Mouse (Mus musculus) 416B (cell line): Measurements from ENCODE around the gene Sec24a.

Experiments used
- DNase-seq: peaks from one replicate; pipeline ENCODE4 v3.0.0; 2011; ENCODE audit warnings: low read depth

Gene Sec24a

DNA sequence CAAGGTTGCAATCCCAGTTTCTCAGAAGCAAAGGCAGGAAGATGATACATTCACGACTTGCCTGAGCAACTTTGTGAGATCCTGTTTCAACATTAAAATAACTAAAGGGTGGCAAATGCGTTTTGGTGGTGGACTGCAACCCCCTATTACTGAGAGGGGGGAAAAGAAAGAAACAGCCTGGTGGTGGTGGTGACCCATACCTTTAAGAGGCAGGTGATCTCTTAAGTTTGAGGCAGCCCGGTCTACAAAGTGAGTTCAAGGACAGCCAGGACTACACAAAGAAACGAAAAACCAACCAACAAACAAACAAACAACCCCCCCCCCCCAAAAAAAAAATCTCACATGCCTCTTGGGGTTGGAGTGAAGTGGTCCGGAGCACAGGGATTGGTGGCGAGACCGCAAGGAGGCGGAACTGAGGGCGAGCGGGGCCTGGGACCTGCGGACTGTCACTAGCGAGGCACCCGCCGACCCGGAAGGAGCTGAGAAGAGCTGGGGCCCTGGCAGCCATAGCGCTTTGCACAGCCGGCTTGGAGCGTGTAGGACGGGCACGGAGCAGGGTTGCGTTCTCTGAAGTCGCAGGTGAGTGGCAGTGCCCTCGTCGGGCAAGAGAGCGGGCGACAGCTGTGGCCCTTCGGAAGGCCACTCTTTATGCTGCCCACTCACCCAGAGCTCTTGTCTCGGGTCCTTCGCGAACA, at the start of gene Sec24a, which contains the start of gene Sar1b:
Gene Sec24a, minus strand, starts transcription at position 422 of the 695 bp plus-strand sequence.
Gene Sar1b, plus strand, starts transcription at position 475 of the 695 bp plus-strand sequence.
- peak; percentile 89 for DNase-seq

DNA sequence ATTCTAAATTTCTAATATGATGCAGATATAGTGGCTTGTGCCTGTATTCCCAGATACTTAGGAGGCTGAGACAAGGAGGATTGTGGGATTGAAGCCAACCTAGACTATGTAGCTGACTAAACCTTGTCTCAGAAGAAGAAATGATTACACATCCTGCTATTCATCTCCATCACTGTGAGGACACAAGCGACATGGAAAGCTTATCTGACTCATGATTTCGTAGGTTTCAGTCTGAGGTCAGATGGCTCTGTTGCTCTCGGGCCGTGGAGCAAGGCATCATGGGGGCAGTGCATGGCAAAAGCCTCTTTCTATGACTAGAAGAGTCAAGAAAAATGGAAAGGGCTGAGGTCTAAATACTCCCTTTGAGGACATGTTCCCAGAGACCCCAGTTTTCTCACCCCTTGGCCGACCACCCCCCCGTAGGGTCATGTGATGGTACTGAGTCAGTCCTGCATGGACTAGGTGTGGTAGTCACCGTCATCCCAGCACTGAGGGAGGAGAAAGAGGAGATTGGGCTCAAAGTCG, 48.6 kb upstream of the Sec24a start:
- peak; percentile 54 for DNase-seq

DNA sequence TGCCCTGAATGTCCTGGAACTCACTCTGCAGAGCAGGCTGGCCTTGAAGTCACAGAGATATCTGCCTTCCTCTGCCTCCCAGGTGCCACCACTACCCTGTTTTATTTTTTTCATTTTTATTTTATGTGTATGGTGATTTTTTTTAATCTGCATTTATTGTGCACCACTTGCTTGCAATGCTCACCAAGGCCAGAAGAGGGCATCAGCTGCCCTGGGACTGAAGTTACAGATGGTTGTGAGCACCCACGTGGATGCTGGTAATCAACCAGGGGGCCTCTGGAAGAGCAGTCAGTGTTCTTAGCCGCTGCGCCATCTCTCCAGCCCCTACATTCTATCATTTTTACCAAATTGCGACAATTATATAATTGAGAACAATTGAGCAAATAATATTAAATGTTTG, 47.8 kb upstream of the Sec24a start:
- peak; percentile 50 for DNase-seq

DNA sequence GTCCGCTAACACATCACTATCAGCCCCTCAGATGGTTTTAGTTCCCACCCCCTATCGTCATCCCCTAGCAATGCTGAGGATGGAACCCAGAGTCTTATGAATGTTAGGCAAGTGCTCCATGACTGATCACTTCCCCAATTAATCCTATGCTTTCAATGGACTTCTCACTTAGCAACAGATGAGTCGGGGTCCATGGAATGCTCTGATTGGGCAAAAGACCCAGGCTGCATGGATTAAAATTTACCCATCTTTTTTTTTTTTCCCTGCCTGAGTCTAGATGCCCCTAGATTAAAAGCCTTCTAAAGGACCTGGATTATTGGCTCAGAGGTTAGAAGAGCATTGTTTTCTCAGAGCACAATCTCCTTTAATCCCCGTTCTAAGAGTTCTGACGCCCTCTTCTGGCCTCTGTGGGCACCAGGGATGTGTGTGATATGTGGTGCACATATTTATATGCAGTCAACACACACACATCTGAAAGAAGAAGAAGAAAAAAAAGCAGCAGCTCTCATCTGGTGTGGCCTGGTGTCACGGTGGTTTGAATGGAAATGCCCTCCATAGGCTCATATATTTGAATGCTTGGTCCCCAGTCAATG, 46.3 kb upstream of the Sec24a start:
- peak; percentile 80 for DNase-seq

DNA sequence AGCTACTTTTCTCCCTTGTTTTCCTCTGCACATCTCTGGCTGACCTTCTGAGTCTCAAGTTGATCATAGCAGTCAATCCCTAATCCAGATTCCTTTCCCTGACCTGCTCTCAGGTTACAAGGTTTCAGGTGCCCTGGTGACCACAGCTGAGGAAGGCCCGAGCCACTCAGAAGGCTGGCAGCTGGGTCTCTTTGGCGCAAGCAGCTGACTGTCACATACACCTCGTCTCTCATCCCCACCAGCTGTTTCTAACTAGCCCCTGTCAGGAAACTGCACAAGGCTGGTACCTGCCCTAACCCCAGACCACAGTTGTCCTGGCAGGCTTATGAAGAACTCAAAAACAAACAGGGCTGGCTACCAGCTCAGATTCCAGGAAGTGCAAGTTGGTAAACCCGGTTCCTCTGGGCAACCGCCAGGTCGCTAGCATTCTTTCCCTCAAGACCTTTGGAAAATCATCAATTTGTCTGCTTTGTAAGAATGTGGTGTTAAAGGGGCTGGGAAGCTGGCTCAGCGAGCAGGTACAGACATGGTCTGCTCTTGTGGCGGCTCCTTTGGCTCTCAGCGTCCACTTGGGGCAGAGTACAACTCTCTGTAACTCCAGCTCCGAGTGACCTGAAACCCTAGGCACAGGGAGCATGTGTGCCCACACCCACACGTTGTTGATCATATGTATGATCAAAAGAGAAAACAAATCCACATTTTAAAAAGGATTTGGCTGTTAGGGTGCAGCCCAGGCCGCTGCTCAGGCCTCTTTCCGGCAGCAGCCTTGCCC, 43.9 kb upstream of the Sec24a start:
- DNase-seq: peak; percentile 56

DNA sequence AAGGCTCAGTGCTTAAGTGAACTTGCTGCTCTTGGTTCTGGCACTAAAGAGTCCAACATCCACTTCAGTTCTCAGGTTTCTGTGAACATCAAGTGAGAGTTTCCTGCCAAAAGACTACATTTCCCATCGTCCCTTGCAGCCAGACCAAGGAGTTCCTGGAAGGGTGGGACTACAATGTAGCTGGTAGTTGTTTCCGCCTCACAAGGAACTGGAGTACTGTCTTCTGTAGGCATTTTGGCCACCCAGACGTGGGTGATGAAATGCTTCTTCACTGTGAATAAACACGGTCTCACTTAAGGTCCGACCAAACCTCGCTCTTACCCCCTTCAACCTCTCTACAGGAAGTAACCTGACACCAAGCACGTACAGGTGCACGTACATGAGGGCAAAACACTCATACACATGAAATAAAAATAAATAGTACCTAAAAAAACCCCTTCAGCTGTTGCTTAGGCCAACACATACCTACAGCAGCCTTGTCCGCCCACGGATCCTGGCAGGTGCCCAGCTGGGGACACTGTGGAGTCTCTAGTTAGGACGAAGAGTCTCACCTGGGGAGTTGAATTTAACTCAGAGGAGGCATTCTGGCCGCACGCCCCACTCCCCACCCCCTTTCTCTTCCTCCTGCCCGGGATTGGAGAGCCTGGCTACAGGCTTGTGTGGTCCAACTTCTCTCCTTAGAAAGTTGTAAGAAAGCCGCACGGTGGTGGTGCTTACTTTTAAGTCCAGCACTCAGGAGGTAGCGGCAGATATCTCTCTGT, 42.0 kb upstream of the Sec24a start:
- DNase-seq: peak; percentile 91

DNA sequence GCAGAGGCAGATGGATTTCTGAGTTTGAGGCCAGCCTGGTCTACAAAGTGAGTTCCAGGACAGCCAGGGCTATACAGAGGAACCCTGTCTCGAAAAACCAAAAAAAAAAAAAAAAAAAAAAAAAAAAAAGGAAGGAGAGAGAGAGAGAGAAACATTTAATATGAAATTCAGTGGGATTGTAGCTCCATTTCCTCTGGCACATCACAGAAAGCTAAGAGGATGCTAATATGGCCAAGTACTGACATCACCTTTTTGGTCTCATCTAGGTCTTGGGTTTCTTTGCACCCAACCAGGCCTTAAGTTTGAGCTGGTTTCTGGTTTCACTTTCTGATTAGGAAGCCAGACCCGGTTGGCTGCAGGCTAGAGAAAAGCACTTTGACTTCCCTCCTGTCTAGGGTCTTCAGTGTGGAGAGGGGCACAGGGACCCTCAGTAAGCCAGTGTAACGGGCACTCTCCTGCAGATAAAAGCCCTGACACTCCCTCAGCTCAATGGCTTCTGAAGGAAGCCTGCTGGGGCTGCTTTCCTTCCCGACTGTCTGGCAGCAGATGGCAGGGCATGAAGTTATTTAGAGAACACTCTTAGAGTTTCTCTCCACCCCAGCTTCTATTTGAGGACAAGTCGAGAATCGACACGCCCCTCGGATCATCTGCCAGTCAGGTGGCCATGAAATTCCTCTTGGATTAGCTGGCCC, 37.3 kb upstream of the Sec24a start:
- peak; percentile 64 for DNase-seq

DNA sequence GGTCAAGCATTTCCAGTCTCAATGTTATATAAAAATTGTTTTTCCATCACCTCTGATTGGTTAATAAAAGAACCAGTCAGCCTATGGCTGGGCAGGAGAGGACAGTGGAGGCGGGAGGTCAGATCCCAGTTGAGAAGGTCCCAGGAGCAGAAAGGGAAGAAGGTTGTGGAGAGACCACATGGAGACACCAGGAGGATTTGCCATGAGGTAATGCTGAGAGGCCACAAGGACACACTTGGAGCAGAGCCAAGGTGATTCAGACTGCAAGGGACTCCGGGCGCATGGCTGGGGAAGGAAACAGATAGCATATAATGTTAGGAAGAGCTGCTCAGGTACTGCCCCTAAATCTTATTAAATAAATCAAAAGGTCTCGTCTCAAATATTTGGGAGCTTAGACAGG, 32.8 kb upstream of the Sec24a start:
- DNase-seq: peak; percentile 68

DNA sequence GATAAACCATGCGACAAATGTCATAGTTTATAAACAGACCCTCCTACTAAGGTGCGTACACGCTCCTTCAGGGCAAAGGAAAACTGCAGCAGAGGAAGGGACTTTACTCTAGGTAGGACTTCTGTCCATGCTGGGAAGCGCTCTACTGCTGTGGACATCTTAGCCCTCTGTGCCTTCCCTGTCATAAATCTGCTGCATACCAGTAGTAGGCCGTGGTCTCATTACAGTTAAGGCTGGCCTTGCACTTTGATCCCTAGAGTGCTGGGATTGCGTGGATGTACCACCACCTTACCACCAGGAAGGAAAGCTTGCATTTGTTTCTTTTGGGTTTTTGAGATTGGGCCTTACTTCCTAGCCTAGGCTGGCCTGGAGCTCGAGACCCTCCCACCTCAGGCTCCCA, 27.2 kb upstream of the Sec24a start:
- DNase-seq: no peak

DNA sequence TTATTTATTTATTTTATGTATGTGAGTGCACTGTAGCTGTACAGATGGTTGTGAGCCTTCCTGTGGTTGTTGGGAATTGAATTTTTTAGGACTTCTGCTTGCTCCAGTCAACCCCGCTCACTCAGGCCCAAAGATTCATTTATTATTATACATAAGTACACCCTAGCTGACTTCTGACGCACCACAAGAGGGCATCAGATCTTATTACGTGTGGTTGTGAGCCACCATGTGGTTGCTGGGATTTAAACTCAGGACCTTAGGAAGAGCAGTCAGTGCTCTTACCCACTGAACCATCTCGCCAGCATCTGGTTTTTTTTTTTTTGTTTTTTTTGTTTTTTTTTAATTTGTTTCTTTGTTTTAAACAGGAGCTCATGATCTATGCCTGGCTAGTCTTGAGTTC, 26.3 kb upstream of the Sec24a start:
- peak; percentile 57 for DNase-seq

DNA sequence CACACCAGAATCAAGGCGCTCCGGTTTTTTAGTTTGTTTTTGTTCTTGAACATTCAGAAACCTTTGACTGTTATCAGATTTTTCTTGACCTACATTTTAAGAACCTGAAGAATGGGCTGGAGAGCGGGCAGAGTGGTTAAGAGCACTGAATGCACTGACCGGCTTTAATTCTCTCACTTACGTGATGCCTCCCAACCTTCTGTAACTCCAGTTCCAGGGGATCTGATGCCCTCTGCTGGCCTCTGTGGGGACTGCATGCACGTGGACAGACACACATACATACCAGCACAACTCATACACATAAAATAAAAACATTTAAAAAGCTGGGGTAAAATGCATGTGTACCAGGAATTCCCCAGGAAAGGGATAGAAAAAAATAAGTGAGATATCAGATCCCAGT, 22.5 kb upstream of the Sec24a start:
- peak; percentile 69 for DNase-seq

DNA sequence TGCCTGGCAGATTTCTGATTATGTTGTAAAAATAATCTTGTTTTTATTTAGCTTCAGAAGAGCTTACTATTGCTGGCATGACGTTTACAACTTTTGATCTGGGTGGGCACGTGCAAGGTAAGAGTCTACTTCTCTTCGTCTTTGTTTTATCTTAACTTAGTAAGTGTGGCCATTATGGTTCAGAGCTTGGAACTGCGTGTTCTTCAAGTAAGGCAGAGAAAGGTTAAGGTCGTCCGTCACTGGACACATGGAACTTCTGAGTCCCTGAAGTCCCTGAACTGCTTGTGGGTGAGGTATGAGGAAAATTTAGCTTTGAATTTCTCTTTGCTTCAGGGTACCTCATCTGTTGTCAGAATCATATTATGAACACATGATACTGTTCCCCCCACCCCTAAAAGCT, 19.3 kb upstream of the Sec24a start:
- DNase-seq: no peak

DNA sequence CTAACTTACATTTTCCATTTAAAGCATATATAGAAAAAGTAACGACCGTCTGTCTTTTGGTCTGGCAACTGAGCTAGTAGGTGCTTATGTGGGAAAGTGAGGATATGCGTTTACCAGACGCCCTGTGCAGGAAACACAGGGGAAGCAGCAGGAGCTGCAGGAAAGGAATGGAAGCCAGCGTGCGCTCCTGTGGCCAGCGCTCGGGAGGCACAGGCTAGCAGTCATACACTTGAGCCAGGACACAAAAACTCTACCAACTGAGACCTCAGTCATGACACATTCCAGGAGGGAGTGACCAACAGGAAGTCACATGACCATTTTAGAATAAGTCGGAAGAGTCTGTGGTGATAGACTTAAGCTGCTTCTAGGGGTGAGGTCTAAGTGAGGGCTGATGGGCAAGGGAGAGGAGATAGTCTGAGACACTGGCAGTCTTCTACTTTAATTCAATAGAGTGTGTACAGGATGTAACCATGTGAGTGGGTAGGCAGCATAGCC, 17.4 kb upstream of the Sec24a start:
- DNase-seq: peak; percentile 87

DNA sequence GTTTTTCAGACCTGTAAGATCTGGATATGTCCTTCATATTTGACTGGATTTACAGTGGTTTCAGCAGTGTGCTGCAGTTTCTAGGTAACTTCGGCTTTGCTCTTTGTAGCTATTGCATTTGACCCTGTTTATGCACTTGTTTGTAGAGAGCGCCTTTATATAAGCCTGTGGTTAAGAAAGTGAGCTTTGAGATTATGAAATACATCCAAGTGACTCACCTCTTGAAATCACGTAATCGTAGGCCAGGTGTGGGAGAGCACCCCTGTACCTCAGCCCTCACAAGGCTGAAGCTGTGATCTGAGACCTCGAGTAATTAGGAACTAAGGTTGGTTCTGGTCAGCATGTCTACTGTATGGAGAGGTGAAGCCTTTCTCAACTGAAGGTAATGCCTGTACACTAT, 14.0 kb upstream of the Sec24a start:
- DNase-seq: no peak

DNA sequence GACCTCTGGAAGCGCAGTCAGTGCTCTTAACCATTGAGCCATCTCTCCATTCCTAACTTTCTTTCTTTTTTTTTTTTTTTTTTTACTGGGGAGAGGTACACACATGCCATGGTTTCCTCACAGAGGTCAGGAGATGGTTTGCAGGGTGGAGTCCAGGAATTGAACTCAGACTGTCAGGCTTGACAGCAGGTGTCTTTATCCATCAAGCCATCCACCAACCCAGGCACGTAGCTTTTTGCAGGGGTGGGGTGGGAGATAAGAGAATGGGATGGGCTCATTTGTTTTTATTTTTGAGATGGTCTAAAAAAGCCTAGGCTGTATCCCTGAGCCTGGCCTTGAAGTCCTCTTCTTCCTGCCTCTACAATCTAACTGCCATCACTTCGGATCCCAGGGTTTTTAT, 12.1 kb upstream of the Sec24a start:
- DNase-seq: no peak

DNA sequence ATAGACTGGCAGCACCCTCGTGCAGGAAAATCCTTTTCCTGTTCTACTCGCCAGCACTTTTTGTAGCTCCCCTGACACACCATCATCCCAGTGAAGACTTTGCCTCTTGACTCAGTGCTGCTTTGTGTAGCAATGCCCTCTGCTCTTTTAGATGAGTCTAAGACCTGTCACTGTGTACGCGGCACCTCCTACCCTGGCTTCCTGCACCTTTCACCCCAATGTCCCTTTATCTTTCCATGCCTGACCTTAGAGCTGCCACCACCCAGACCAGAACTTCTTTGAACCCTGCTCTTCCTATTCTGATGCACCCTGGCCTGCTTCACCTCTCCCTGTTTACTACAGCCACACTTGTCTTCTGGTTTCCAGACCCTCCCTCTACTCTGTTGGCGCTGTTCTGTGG, 4.9 kb upstream of the Sec24a start:
- DNase-seq: no peak

DNA sequence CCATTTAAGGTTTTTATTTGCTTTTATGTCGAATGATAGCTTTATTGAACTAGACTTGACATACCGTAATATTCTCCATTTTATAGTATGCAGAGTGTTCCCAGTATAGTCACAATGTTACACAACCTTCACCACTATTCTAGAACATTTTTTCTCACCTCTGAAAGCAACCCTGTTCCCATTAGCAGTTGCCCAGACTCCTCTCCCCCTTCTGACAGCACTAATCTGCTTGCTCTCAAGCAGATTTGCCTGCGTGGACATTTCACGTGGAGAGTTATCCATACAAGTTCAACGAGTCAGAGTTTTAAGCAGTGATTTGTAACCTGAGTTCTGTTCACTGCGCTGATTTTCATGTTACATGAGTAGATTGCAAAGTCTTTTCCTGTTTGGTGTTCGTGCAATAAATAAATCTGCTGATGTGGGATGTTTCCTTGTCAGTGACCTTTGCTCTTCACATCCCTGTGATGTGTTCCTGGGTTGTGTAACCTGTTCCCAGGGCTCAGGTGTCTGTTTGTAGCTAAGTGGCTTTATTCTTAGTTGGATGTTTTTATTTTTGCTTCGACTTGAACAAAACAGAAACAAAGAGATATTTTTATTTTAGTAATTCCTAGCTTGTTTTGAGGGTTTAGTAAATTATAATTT, 4.3 kb upstream of the Sec24a start:
- no peak for DNase-seq

DNA sequence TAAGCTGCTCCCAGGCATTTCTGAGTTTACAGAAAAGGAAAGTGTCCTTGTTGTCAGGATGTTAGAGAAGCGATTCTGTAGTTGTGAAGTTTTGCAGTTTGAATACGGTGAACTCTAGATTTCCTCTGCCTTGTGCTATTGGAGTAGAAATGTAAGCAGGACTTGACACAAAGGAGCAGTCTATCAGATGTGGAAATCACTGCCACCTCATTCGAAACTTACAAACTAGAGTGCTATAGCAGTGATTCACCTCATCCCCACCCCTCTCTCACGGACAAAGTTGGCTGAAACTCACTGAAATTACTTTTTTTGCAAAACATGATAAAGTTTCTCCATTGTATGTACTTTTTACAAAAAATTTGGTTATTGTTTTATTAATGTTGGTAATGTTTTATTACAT, 1.4 kb upstream of the Sec24a start:
- no peak for DNase-seq

DNA sequence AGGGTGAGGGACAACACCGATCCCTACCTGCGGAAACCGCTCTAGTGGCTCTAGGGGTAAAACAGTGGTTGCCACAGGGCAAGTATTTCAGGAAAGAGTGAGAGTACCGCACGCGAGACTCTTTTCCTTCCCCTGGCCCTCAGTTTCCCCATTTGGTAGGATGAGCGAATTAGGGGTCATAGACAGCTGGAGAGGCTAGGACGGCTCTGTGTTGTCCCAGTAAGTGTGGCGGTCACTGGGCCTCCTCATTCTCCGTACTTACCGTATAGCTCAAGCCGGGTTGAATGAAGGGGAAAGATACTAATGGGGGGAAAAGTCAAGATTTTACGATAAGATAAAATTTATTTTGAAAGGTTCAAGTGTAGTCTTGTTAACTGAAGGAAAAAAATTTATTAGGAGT, 521 bp upstream of the Sec24a start:
- no peak for DNase-seq

DNA sequence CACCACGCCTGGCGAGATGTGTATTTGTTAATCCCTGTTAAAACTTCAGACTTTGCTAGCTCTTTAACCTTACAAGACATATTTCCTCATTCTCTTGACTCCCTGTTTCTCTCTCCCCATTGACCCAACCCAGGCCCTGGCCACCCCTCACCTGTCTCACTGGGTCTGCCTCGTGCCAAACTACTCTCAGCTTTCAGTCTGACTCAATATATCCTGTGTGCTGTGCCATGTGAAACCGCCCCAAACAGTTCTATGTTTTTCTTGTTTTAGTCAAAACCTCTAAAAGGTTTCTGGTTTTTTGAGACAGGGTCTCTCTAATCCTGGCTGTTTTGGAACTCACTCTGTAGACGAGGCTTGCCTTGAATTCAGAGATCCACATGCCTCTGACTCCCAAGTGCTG, 2.2 kb downstream of the Sec24a start:
- DNase-seq: no peak
